Mouse (Mus musculus) forebrain, postnatal 0 days (tissue): ENCODE data around the gene Ucp1. TPM values are rescaled to one million over a fixed set of nuclear protein-coding genes. Genes with fewer than 3 reads are reported as not detected.

ENCODE experiments used
- ATAC-seq: fragments of 200-750 bp; cut with Nextera tagmentation; 2 replicates; pipeline ENCODE4 v1.8.0; 2017; ENCODE audit warnings: mild to moderate bottlenecking, moderate library complexity
- DNase-seq: peaks from one replicate; pipeline ENCODE4 v3.0.0-alpha.2; 2015
- H3K27ac ChIP-seq: fragments of 300-500 bp; sonication (generic); 2 replicates; pipeline ENCODE4 v1.5.1; 2014; ENCODE audit warnings: low read depth, mild to moderate bottlenecking, antibody characterized with exemption, low read length, moderate library complexity, mixed read lengths
- H3K27me3 ChIP-seq: fragments of 300-500 bp; sonication (generic); 2 replicates; pipeline ENCODE4 v1.6.1; 2014; ENCODE audit warnings: mild to moderate bottlenecking, low read length, mixed read lengths; ENCODE audit not compliant: insufficient read depth
- H3K36me3 ChIP-seq: fragments of 300-500 bp; sonication (generic); 2 replicates; pipeline ENCODE4 v1.6.1; 2014; ENCODE audit warnings: mild to moderate bottlenecking, moderate library complexity; ENCODE audit not compliant: insufficient read depth
- H3K4me1 ChIP-seq: fragments of 300-500 bp; sonication (generic); 2 replicates; pipeline ENCODE4 v1.6.1; 2014; ENCODE audit warnings: antibody characterized with exemption; ENCODE audit not compliant: insufficient read depth
- H3K4me2 ChIP-seq: fragments of 300-500 bp; sonication (generic); 2 replicates; pipeline ENCODE4 v1.6.1; 2014; ENCODE audit warnings: low read depth, mild to moderate bottlenecking, moderate library complexity
- H3K4me3 ChIP-seq: fragments of 300-500 bp; sonication (generic); 2 replicates; pipeline ENCODE4 v1.5.1; 2014; ENCODE audit warnings: low read depth, low read length, mixed read lengths
- H3K9ac ChIP-seq: fragments of 300-500 bp; sonication (generic); 2 replicates; pipeline ENCODE4 v1.6.1; 2014; ENCODE audit warnings: mild to moderate bottlenecking
- H3K9me3 ChIP-seq: fragments of 300-500 bp; sonication (generic); 2 replicates; pipeline ENCODE4 v1.6.1; 2016; ENCODE audit warnings: low read length
- CTCF ChIP-seq: sonication (generic); IDR thresholded peaks from 2 replicates; pipeline ENCODE4 v1.5.1; 2016; ENCODE audit warnings: antibody characterized with exemption, control low read depth, low read depth
- WGBS: fragments of 180-500 bp; shearing (Covaris S2); extraction: QIAGEN DNeasy Blood & Tissue Kit; methylation state at CpG from one replicate; pipeline ENCODE4 v1.1.7; 2014; 5-methylcytosine and 5-hydroxymethylcytosine counted together
- polyA plus RNA-seq: library from polyadenylated mRNA; unstranded; fragments of >200 nt; fragmentation: Nextera tagmentation; extraction: Ambion mirVana; gene quantifications from 2 replicates; pipeline ENCODE4 v1.2.1, GENCODE M21; 2015
- total RNA-seq: library from RNA; depleted of rRNA; stranded (reverse); fragments of >200 nt; gene quantifications from 2 replicates; pipeline ENCODE4 v1.2.3, GENCODE M21; 2014; rRNA removed

Gene Ucp1
- total and polyA plus RNA-seq, 2 experiments from 2014 or later, result not detected

DNA sequence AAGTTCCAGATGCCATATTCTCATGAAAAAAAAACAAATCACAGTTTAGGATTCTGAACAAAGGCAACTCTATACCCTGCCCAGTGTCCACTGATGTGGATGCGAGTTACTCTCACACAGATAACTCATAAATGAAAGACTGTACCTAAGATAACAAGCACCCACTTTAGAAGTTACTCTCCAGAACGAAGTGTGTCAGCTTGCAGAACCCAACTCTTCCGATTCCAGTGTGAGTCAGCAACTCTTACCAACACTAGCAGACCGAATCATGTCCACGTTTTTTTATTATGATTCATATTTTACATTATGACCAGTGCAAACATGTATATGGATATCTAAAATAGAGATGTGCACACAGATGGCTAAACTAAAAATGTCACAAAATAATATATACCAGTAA lies 37.7 kb downstream of the Ucp1 start:
- no peak for DNase-seq
- Histone ChIP-seq H3K36me3 (peaks cover 31% of the 10 kb centered on the region), H3K4me1 (no peaks in the 10 kb centered on the region), H3K4me2 (no peak overlapping the region), H3K27ac (no peak overlapping the region), H3K9ac (no peak overlapping the region), H3K4me3 (no peak overlapping the region), H3K9me3 (no peaks in the 10 kb centered on the region), H3K27me3 (no peaks in the 10 kb centered on the region)
- ATAC-seq, result no peak
- WGBS, result 95% methylated on average over 5 of the region's 5 CpGs
- TF ChIP-seq CTCF, result no peak

DNA sequence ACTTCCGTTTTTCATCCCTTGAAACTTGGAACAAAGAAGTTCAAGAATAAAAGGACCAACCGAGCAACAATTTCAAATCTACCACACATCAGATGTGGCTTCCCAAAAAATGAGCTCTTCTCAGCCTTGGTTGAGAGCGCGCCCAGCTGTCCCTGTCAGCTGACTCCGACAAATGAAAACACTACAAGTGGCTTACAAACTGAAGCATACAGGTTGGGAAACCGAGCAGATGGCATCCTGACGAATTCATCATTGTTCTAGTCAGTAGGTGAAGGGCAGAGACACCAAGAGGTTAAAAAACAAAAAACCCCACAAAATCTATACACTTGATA lies 41.4 kb downstream of the Ucp1 start:
- peaks cover 18% of the 10 kb centered on the region for H3K36me3 ChIP-seq
- H3K9me3 ChIP-seq, result no peaks in the 10 kb centered on the region
- peak; percentile 28 for ATAC-seq
- no peaks in the 10 kb centered on the region for H3K4me1 ChIP-seq
- no peak for TF ChIP-seq CTCF
- 6% methylated on average over 7 of the region's 7 CpGs for WGBS
- peak overlapping the region; percentile 80 for H3K9ac ChIP-seq
- H3K27me3 ChIP-seq, result no peaks in the 10 kb centered on the region
- peak overlapping the region; percentile 83 for H3K4me3 ChIP-seq
- H3K4me2 ChIP-seq, result peak overlapping the region; percentile 85
- peak overlapping the region; percentile 90 for H3K27ac ChIP-seq
- peak; percentile 57 for DNase-seq

DNA sequence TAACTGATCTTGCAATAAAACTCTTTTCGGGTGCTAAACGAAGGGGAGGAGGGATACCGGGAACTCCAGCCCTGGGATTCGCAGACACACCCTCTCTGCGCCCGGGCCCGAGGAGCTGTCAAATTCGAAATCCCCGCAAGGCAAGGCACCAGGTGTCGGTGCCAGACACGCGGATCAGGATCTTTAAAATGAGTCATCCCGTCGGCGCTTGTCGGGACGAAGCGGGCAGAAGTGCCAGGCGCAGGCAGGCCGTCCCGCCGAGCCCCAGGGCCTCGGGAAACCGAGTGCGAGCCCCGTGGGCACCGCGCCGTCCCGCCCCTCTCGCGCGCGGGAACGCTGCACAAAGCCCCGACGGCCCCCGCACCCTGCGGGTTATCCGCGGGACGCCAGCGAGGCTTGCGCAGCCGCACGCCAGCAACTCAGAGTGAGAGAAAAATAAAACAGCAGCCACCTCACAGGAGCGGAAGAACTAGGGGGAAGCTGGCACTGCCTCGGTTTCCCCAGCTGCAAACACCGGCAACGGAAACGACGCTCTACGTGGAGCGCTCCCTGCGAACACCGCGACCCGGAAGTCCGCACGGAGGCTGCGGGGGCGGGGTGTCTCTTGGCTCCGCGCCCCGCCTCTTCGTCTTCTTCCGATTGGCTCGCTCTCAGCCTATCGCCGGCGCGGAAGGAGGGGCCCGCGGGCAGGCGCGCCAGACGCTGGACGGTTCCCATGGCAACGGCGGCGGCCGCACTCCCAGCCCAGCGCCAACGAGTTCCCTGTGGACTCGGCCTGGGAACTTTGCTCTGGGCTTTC lies 41.9 kb downstream of the Ucp1 start, which contains the start of gene Elmod2:
Elmod2 (minus strand) TSS at position 588 of the 799 bp plus-strand sequence.
- no peaks in the 10 kb centered on the region for H3K9me3 ChIP-seq
- H3K4me2 ChIP-seq, result peak within 1 kb of the TSS; percentile 85
- H3K36me3 ChIP-seq, result peaks cover 14% of the 10 kb centered on the region; the same call in 1 of the 2 replicates
- peak within 1 kb of the TSS; percentile 90 for H3K27ac ChIP-seq
- H3K4me3 ChIP-seq, result peak within 1 kb of the TSS; percentile 83
- WGBS, result 2% methylated on average over 80 of the region's 85 CpGs
- no peak for TF ChIP-seq CTCF
- H3K9ac ChIP-seq, result peak within 1 kb of the TSS; percentile 80
- ATAC-seq (peak; percentile 98), DNase-seq (peak; percentile 98)
- no peaks in the 10 kb centered on the region for H3K4me1 ChIP-seq
- H3K27me3 ChIP-seq, result no peaks in the 10 kb centered on the region

DNA sequence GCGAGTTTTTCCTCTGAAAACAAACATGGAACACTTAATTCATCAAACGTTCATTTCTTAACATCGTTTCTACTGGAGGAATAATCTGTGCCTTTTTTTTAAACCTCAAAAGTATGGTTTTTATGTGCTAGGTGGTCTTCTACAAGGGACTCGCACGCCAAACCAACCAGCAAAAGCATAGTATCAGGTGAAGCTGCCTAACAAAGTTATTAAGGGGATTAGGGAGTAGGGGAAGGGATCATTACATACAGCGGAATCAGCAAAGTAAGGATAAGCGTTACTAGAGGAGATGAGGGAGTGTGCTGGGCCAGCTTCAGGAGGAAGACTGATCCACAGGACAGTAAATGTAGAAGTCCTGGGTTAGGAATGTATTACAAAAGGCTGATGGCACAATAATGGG lies 42.7 kb downstream of the Ucp1 start:
- Histone ChIP-seq H3K4me3 (peak overlapping the region; percentile 83), H3K36me3 (peaks cover 6% of the 10 kb centered on the region; the same call in 1 of the 2 replicates), H3K9ac (no peak overlapping the region), H3K4me2 (peak overlapping the region; percentile 85), H3K27me3 (no peaks in the 10 kb centered on the region), H3K4me1 (no peaks in the 10 kb centered on the region), H3K27ac (no peak overlapping the region), H3K9me3 (no peaks in the 10 kb centered on the region)
- ATAC-seq (no peak), DNase-seq (no peak)
- 5% methylated on average over 7 of the region's 7 CpGs for WGBS
- TF ChIP-seq CTCF, result no peak

DNA sequence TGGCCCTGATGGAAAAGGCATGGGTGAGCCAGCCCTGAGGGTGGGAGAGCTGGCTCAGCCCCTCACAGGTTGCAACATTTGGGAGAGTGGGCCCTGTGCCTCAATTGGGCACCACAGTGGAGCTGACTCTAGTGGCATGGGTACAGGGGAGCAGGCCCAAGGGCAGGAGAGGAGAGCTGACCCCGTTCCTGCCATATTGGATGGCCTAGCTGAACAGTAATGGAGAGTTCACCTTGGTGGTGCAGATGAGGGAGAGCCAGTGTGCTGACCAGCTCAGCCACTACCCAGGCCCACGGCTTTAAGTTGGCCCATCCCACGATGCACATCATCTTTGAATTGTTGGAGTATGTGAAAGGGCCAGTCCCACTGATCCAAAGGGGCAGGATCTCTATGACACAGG lies 51.9 kb downstream of the Ucp1 start:
- no peak overlapping the region for H3K9ac ChIP-seq
- TF ChIP-seq CTCF, result no peak
- no peaks in the 10 kb centered on the region for H3K36me3 ChIP-seq
- 87% methylated on average over 3 of the region's 3 CpGs for WGBS
- no peak overlapping the region for H3K4me2 ChIP-seq
- H3K4me1 ChIP-seq, result no peaks in the 10 kb centered on the region
- no peaks in the 10 kb centered on the region for H3K9me3 ChIP-seq
- no peak overlapping the region for H3K4me3 ChIP-seq
- DNase-seq (no peak), ATAC-seq (no peak)
- no peaks in the 10 kb centered on the region for H3K27me3 ChIP-seq
- H3K27ac ChIP-seq, result no peak overlapping the region

GRCm38 (mm10) chr8:83342693-83343092 lies 52.5 kb downstream of the Ucp1 start:
- DNase-seq (peak; percentile 66), ATAC-seq (no peak)
- Histone ChIP-seq H3K9me3 (no peaks in the 10 kb centered on the region), H3K9ac (no peak overlapping the region), H3K4me1 (no peaks in the 10 kb centered on the region), H3K36me3 (no peaks in the 10 kb centered on the region), H3K4me3 (no peak overlapping the region), H3K27ac (no peak overlapping the region), H3K27me3 (no peaks in the 10 kb centered on the region), H3K4me2 (no peak overlapping the region)
- TF ChIP-seq CTCF, result peak; percentile 59

Other genes with a start within 250 kb of the Ucp1 start
- 83.4 and 107 TPM in 2 replicates for gene Tbc1d9, start 125.0 kb upstream of the Ucp1 start, total RNA-seq
- gene Tbc1d9, start 125.0 kb upstream of the Ucp1 start, polyA plus RNA-seq, result 12.4 and 17.1 TPM in 2 replicates
- 1.9 and 3.2 TPM in 2 replicates for gene Gm10645, start 124.2 kb upstream of the Ucp1 start, total RNA-seq
- 7.5 and 8.8 TPM in 2 replicates for gene Gm10645, start 124.2 kb upstream of the Ucp1 start, polyA plus RNA-seq
- 20.0 and 25.6 TPM in 2 replicates for gene Elmod2, start 42.1 kb downstream of the Ucp1 start, total RNA-seq
- gene Elmod2, start 42.1 kb downstream of the Ucp1 start, polyA plus RNA-seq, result 6.7 and 10.0 TPM in 2 replicates
- gene Mgat4d, start 58.1 kb downstream of the Ucp1 start, total RNA-seq, result not detected in 2 replicates
- not detected in 2 replicates for gene Mgat4d, start 58.1 kb downstream of the Ucp1 start, polyA plus RNA-seq
- 3.4 and 3.5 TPM in 2 replicates for gene Clgn, start 99.5 kb downstream of the Ucp1 start, total RNA-seq
- gene Clgn, start 99.5 kb downstream of the Ucp1 start, polyA plus RNA-seq, result 4.6 and 5.7 TPM in 2 replicates
- gene Scoc, start 168.0 kb downstream of the Ucp1 start, total RNA-seq, result 404 and 447 TPM in 2 replicates
- gene Scoc, start 168.0 kb downstream of the Ucp1 start, polyA plus RNA-seq, result 418 and 475 TPM in 2 replicates
- not detected in 2 replicates for gene Olfr370, start 245.4 kb downstream of the Ucp1 start, total RNA-seq
- 0.04 TPM in 1 of 2 replicates, not detected in the other for gene Olfr370, start 245.4 kb downstream of the Ucp1 start, polyA plus RNA-seq